Mouse (Mus musculus): Measurements from ENCODE around the gene Kcne1. TPM values are rescaled to one million over a fixed set of nuclear protein-coding genes. Genes with fewer than 3 reads are reported as not detected.

Kcne1 gene
- 0.35 TPM in 1 of 2 replicates, not detected in the other for polyA plus RNA-seq (2021; fragmentation: Nextera tagmentation)
- long read RNA-seq, experiment 1, result 0 reads
- long read RNA-seq, experiment 2, result 0 reads

GRCm38 (mm10) chr16:92359229-92359628, at the start of gene Kcne1:
Kcne1 (minus strand) TSS chr16:92359468.

GRCm38 (mm10) chr16:92321341-92321740, 37.9 kb downstream of the Kcne1 start, which contains the start of gene Fam243:
Fam243 (minus strand) TSS chr16:92321441.

GRCm38 (mm10) chr16:92300649-92301411, 58.4 kb downstream of the Kcne1 start, which contains the start of gene Smim11:
Smim11 (plus strand) TSS chr16:92301286.

Other genes with a start within 250 kb of the Kcne1 start
- gene Kcne2, start 67.1 kb downstream of the Kcne1 start, polyA plus RNA-seq (2021; fragmentation: Nextera tagmentation), result 27.3 TPM in 1 of 2 replicates, not detected in the other
- 113 and 138 TPM in 2 replicates for gene Smim11, start 58.2 kb downstream of the Kcne1 start, polyA plus RNA-seq (2021; fragmentation: Nextera tagmentation)
- gene Fam243, start 38.0 kb downstream of the Kcne1 start, polyA plus RNA-seq (2021; fragmentation: Nextera tagmentation), result not detected in 2 replicates
- 15.4 and 16.8 TPM in 2 replicates for gene Rcan1, start 111.4 kb upstream of the Kcne1 start, polyA plus RNA-seq (2021; fragmentation: Nextera tagmentation)
- gene Clic6, start 126.3 kb upstream of the Kcne1 start, polyA plus RNA-seq (2021; fragmentation: Nextera tagmentation), result 0.77 and 9.4 TPM in 2 replicates